Mouse (Mus musculus) hindbrain, postnatal 0 days (tissue): ENCODE measurements at regions not wholly inside any gene's neighbourhood (a gene's known extent, or its start where the extent isn't known, plus 50 kb on each side); places are given as distances from the start of the nearest gene placed in this dataset.

ENCODE experiments used
- ATAC-seq: fragments of 200-750 bp; cut with Nextera tagmentation; 2 replicates; pipeline ENCODE4 v1.8.0; 2017; ENCODE audit warnings: mild to moderate bottlenecking, moderate TSS enrichment, moderate library complexity
- DNase-seq: peaks from one replicate; pipeline ENCODE4 v3.0.0-alpha.2; 2015; ENCODE audit warnings: low spot score
- H3K27ac ChIP-seq: fragments of 300-500 bp; sonication (generic); 2 replicates; pipeline ENCODE4 v1.5.1; 2014; ENCODE audit warnings: mild to moderate bottlenecking
- H3K27me3 ChIP-seq: fragments of 300-500 bp; sonication (generic); 2 replicates; pipeline ENCODE4 v1.6.1; 2014; ENCODE audit warnings: low read length, mixed read lengths; ENCODE audit not compliant: insufficient read depth
- H3K36me3 ChIP-seq: fragments of 300-500 bp; sonication (generic); 2 replicates; pipeline ENCODE4 v1.6.1; 2014; ENCODE audit warnings: low read length, mixed read lengths; ENCODE audit not compliant: insufficient read depth
- H3K4me1 ChIP-seq: fragments of 300-500 bp; sonication (generic); 2 replicates; pipeline ENCODE4 v1.6.1; 2014; ENCODE audit warnings: antibody characterized with exemption, low read length, mixed read lengths; ENCODE audit not compliant: insufficient read depth
- H3K4me2 ChIP-seq: fragments of 300-500 bp; sonication (generic); 2 replicates; pipeline ENCODE4 v1.6.1; 2014; ENCODE audit warnings: low read depth, mild to moderate bottlenecking, low read length, moderate library complexity, mixed read lengths
- H3K4me3 ChIP-seq: fragments of 300-500 bp; sonication (generic); 2 replicates; pipeline ENCODE4 v1.5.1; 2014; ENCODE audit warnings: low read length
- H3K9ac ChIP-seq: fragments of 300-500 bp; sonication (generic); replicated peaks from 2 replicates; pipeline ENCODE4 v1.6.1; 2014; ENCODE audit warnings: mild to moderate bottlenecking, low read length, moderate library complexity, mixed read lengths
- H3K9me3 ChIP-seq: fragments of 300-500 bp; sonication (generic); 2 replicates; pipeline ENCODE4 v1.6.1; 2016; ENCODE audit warnings: low read length, mixed read lengths
- CTCF ChIP-seq: IDR thresholded peaks from 2 replicates; pipeline ENCODE4 v1.5.1; 2016; ENCODE audit warnings: antibody characterized with exemption, control low read depth, low read depth
- WGBS: fragments of 180-500 bp; shearing (Covaris S2); extraction: QIAGEN DNeasy Blood & Tissue Kit; methylation state at CpG from one replicate; pipeline ENCODE4 v1.1.7; 2014; 5-methylcytosine and 5-hydroxymethylcytosine counted together

DNA sequence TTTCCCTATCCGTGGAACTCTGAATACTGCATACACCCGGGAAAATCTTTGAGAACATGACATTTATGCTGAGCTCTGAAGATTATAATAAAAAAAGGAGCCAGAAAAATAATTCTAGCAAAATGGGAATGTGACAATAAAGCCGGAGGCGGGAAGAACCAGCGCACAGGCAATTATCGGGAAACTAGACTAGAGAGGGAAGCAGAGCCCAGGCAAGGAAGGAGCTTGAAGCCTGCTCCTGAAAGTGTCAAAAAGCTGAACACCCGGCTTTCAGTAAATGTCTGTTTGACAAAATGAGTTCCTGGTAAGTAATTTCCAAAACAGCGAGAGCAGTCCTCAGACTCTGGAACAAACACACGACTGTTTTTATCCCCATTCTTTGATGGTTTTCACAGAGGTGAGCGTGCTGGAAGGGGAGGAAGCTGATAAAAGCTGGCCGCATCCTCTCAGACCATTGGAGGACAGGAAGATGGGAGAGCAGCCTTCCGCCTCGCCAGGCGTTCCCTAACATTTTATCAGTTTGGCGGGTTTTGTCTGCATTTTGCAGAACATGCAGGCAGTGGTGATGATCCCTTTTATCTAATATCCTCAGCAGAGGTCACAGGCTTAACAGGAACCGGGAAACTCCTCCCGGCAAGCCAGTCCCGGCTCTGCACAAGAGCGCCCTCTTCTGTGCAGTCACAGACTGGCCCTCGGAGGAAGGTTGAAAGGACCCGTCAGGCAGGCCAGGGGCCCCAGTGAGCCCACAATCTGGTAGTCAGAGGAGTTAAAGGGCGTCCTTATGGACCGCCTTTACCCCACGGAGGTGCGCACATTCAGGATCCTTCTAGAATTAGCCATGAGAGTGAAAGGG lies 201.3 kb upstream of the 1700056E22Rik start:
- no peak overlapping the region for H3K27ac ChIP-seq
- peak; percentile 79; the same call in 1 of the 2 replicates for ATAC-seq
- peak; percentile 81 for DNase-seq
- H3K36me3 ChIP-seq: no peaks in the 10 kb centered on the region
- H3K9ac ChIP-seq: 0 out of 2 replicates have a peak overlapping the region, but pooled peaks have one; percentile 3
- no peaks in the 10 kb centered on the region for H3K9me3 ChIP-seq
- 19% methylated on average over 25 of the region's 25 CpGs for WGBS
- no peaks in the 10 kb centered on the region; the same call in 1 of the 2 replicates for H3K4me1 ChIP-seq
- H3K4me3 ChIP-seq: peak overlapping the region; percentile 8; the same call in 1 of the 2 replicates
- H3K27me3 ChIP-seq: no peaks in the 10 kb centered on the region
- peak; percentile 90 for TF ChIP-seq CTCF
- H3K4me2 ChIP-seq: peak overlapping the region; percentile 54

DNA sequence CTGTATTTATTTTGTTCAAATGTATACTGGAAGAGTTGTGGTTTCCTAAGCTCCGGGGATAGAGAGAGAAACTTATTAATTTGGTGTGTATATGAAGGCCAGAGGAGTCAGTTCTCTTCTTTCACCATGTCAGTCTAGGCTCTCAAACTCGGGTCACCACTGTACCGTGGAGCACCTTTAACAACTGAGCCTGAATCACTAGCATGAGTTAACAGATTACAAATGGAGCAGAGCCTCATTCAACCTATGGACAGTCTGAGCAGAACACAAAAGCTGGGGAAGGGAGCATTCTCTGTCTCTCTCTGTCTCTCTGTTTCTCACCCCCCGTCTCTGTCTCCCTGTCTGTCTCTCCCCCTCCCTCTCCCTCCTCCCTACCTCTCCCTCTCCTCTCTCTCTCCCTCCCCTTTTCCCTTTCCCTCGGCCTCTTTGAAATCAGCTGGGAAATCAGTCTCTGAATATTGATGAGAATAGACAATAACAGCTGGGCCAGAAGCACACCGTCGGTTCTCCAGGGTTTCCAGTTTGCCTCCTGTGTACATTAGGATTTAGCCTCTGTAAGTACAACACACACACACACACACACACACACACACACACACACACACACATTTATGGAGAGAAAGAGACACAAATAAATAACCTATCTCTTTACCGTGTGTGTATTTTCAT lies 200.4 kb upstream of the 1700056E22Rik start:
- WGBS: 45% methylated on average over 8 of the region's 8 CpGs
- TF ChIP-seq CTCF: no peak
- Histone ChIP-seq H3K27me3 (no peaks in the 10 kb centered on the region), H3K4me1 (no peaks in the 10 kb centered on the region; the same call in 1 of the 2 replicates), H3K4me2 (no peak overlapping the region), H3K9me3 (no peaks in the 10 kb centered on the region), H3K36me3 (no peaks in the 10 kb centered on the region), H3K9ac (no peak overlapping the region), H3K4me3 (no peak overlapping the region), H3K27ac (no peak overlapping the region)
- no peak for ATAC-seq
- DNase-seq: no peak

DNA sequence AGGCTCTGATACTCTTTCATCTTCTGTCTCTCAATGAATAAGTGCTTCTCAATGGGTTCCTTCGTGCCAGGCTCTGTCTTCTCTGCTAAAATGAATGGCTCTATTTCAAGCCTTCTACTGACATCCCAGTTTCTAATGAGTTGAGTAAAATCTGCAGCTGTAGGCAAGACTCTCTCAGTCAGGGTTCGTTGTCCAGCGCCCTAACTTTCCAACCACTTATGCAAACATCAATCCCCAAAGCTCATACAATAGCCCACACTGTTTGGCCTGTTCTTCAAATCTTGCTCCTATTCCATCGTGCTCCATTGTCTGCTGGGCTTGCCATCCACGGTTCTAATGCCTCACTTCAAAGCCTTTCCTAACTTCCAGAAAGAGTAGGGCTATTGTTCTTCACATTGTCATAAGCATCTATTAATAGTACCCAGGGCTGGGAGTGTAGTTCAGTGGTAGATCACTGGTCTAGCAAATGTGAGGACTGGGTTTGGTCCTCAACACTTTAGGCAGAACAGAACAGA lies 199.7 kb upstream of the 1700056E22Rik start:
- no peaks in the 10 kb centered on the region for H3K36me3 ChIP-seq
- no peak overlapping the region for H3K27ac ChIP-seq
- no peak overlapping the region for H3K4me3 ChIP-seq
- TF ChIP-seq CTCF: no peak
- H3K27me3 ChIP-seq: no peaks in the 10 kb centered on the region
- ATAC-seq (no peak), DNase-seq (no peak)
- H3K4me2 ChIP-seq: no peak overlapping the region
- H3K9ac ChIP-seq: no peak overlapping the region
- 52% methylated on average over 5 of the region's 5 CpGs for WGBS
- H3K9me3 ChIP-seq: no peaks in the 10 kb centered on the region
- no peaks in the 10 kb centered on the region; the same call in 1 of the 2 replicates for H3K4me1 ChIP-seq

- Histone ChIP-seq H3K27me3 (no peaks in the 10 kb centered on the region), H3K4me3 (no peak overlapping the region), H3K9me3 (no peaks in the 10 kb centered on the region), H3K27ac (no peak overlapping the region), H3K36me3 (no peaks in the 10 kb centered on the region), H3K4me2 (no peak overlapping the region), H3K4me1 (no peaks in the 10 kb centered on the region), H3K9ac (no peak overlapping the region)
- no peak for TF ChIP-seq CTCF
- no peak for ATAC-seq
- 47% methylated on average over 2 of the region's 2 CpGs for WGBS
- DNase-seq: no peak
Observed at GRCm38 (mm10) chr1:184222326-184222725, 188.2 kb upstream of the 1700056E22Rik start.

DNA sequence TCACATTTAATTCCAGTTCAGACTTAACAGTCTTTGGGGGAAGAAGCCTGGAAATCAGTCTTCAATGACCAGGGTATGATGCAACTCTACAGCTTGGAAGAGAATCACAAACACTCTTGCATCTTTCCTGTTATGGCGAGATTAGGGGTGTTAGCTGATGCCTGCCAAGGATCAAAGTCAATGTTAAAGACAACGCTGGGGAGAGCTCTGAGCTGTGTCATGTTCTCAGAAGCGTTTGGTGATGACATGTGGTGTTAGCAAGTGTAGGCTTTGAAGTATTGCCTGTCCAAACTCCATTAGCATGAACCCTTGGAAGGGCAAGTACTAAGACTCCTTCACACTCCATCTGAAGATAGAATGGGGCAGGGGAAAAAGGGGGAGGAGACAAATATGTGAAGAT lies 187.7 kb upstream of the 1700056E22Rik start:
- H3K9me3 ChIP-seq: no peaks in the 10 kb centered on the region
- H3K4me2 ChIP-seq: no peak overlapping the region
- H3K27me3 ChIP-seq: no peaks in the 10 kb centered on the region
- TF ChIP-seq CTCF: no peak
- H3K27ac ChIP-seq: no peak overlapping the region
- ATAC-seq (no peak), DNase-seq (no peak)
- WGBS: 78% methylated on average over 3 of the region's 3 CpGs
- H3K4me1 ChIP-seq: no peaks in the 10 kb centered on the region
- H3K36me3 ChIP-seq: no peaks in the 10 kb centered on the region
- no peak overlapping the region for H3K9ac ChIP-seq
- H3K4me3 ChIP-seq: no peak overlapping the region

GRCm38 (mm10) chr1:184197272-184197671 lies 163.2 kb upstream of the 1700056E22Rik start:
- no peak overlapping the region for H3K4me3 ChIP-seq
- no peaks in the 10 kb centered on the region for H3K36me3 ChIP-seq
- no peak overlapping the region for H3K4me2 ChIP-seq
- no peak for TF ChIP-seq CTCF
- no peak overlapping the region for H3K9ac ChIP-seq
- no peaks in the 10 kb centered on the region for H3K9me3 ChIP-seq
- ATAC-seq (no peak), DNase-seq (no peak)
- H3K27me3 ChIP-seq: no peaks in the 10 kb centered on the region
- no peak overlapping the region for H3K27ac ChIP-seq
- WGBS: 85% methylated on average over 4 of the region's 4 CpGs
- no peaks in the 10 kb centered on the region for H3K4me1 ChIP-seq
